Mouse (Mus musculus) heart, postnatal 0 days (tissue): ENCODE measurements at regions not wholly inside any gene's neighbourhood (a gene's known extent, or its start where the extent isn't known, plus 50 kb on each side); places are given as distances from the start of the nearest gene placed in this dataset.

Source experiments
- ATAC-seq: fragments of 200-750 bp; cut with Nextera tagmentation; 2 replicates; pipeline ENCODE4 v1.8.0; 2017; ENCODE audit warnings: low read depth, moderate number of reproducible peaks, moderate library complexity; ENCODE audit not compliant: insufficient read depth
- DNase-seq: peaks from one replicate; pipeline ENCODE4 v3.0.0-alpha.2; 2016; ENCODE audit warnings: low spot score
- H3K27ac ChIP-seq: fragments of 300-500 bp; sonication (generic); 2 replicates; pipeline ENCODE4 v1.5.1; 2014; ENCODE audit warnings: low read depth, mild to moderate bottlenecking
- H3K27me3 ChIP-seq: fragments of 300-500 bp; sonication (generic); 2 replicates; pipeline ENCODE4 v1.6.1; 2014; ENCODE audit warnings: low read length, mixed read lengths; ENCODE audit not compliant: control insufficient read depth, insufficient read depth
- H3K36me3 ChIP-seq: fragments of 300-500 bp; sonication (generic); replicated peaks from 2 replicates; pipeline ENCODE4 v1.6.1; 2014; ENCODE audit warnings: low read length, mixed read lengths; ENCODE audit not compliant: control insufficient read depth, insufficient read depth
- H3K4me1 ChIP-seq: fragments of 300-500 bp; sonication (generic); 2 replicates; pipeline ENCODE4 v1.6.1; 2014; ENCODE audit warnings: antibody characterized with exemption; ENCODE audit not compliant: control insufficient read depth, insufficient read depth
- H3K4me2 ChIP-seq: fragments of 300-500 bp; sonication (generic); 2 replicates; pipeline ENCODE4 v1.6.1; 2014; ENCODE audit warnings: low read depth, mild to moderate bottlenecking, low read length, moderate library complexity
- H3K4me3 ChIP-seq: fragments of 300-500 bp; sonication (generic); 2 replicates; pipeline ENCODE4 v1.5.1; 2014; ENCODE audit warnings: low read depth, low read length
- H3K9ac ChIP-seq: fragments of 300-500 bp; sonication (generic); replicated peaks from 2 replicates; pipeline ENCODE4 v1.6.1; 2014; ENCODE audit warnings: low read depth, low read length, mixed read lengths
- H3K9me3 ChIP-seq: fragments of 300-500 bp; sonication (generic); replicated peaks from 2 replicates; pipeline ENCODE4 v1.6.1; 2016; ENCODE audit warnings: low read length; ENCODE audit not compliant: control insufficient read depth
- CTCF ChIP-seq: IDR thresholded peaks from 2 replicates; pipeline ENCODE4 v1.5.1; 2016; ENCODE audit warnings: antibody characterized with exemption, control low read depth, low read depth
- EP300 ChIP-seq: IDR thresholded peaks from 2 replicates; pipeline ENCODE4 v1.6.1; 2016; ENCODE audit warnings: antibody characterized with exemption, low read depth
- WGBS: fragments of 180-500 bp; shearing (Covaris S2); extraction: QIAGEN DNeasy Blood & Tissue Kit; methylation state at CpG from one replicate; pipeline ENCODE4 v1.1.7; 2014; 5-methylcytosine and 5-hydroxymethylcytosine counted together

DNA sequence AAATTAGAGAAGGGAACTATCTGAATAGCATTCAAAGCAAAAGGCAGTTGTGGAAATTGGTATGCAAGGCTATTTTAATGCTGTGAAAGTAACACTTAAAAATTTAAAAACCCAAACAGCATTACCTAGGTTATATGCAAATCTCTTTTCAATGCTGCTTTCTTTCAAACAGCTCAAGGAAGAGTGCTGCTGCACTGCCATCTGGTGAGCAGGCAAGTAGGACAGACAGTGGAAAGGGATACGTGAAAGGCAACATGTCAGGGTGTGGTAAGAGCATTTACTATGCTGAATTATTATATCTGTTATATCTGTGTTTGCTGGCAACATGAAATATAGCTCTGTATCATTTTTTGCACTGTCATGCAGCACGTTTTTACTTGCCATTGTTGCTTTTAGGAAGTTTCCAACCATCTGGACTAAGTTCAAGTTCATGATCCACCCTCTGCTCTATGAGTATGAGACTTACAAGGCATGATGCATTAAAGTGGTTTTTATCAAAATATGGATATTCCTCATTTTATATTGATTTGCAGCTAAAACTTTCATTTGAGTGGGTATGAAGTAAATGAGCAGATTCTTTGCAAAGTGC is 1223.0 kb downstream of the Dnajb9 start:
- no peaks in the 10 kb centered on the region for H3K27me3 ChIP-seq
- H3K9me3 ChIP-seq = no peaks in the 10 kb centered on the region
- 26% methylated on average over 2 of the region's 2 CpGs for WGBS
- no peak for ATAC-seq
- no peak overlapping the region for H3K4me3 ChIP-seq
- TF ChIP-seq CTCF (0 out of 2 replicates have a peak, but pooled peaks have one; percentile 2), EP300 (no peak)
- H3K4me2 ChIP-seq = no peak overlapping the region
- H3K27ac ChIP-seq = no peak overlapping the region
- H3K36me3 ChIP-seq = no peaks in the 10 kb centered on the region
- H3K9ac ChIP-seq = no peak overlapping the region
- no peaks in the 10 kb centered on the region for H3K4me1 ChIP-seq
- DNase-seq = no peak

DNA sequence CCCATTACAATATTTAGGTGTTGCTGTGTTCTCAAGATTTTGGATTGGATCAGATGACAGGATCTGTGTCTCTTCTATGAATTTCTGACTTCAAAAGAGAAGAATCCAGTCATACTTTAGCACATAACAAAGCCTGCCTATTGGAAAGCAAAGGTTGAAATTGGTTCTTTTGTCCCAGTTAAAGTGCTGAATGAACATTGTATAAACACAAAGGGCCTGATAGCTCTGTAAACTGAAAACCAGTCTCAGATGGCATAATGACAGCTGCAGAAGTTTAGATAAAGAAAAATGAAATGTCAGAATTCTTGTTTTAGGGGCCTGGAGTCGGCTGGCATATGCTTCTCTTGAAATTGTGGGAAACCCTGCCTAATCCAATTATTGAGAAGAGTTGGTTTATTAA is 1223.6 kb downstream of the Dnajb9 start:
- no peak for TF ChIP-seq EP300
- no peak for TF ChIP-seq CTCF
- WGBS = 46% methylated on average over 1 of the region's 1 CpGs
- Histone ChIP-seq H3K4me2 (no peak overlapping the region), H3K4me3 (no peak overlapping the region), H3K4me1 (no peaks in the 10 kb centered on the region), H3K36me3 (no peaks in the 10 kb centered on the region), H3K9me3 (no peaks in the 10 kb centered on the region), H3K9ac (no peak overlapping the region), H3K27me3 (no peaks in the 10 kb centered on the region), H3K27ac (no peak overlapping the region)
- ATAC-seq (no peak), DNase-seq (no peak)

DNA sequence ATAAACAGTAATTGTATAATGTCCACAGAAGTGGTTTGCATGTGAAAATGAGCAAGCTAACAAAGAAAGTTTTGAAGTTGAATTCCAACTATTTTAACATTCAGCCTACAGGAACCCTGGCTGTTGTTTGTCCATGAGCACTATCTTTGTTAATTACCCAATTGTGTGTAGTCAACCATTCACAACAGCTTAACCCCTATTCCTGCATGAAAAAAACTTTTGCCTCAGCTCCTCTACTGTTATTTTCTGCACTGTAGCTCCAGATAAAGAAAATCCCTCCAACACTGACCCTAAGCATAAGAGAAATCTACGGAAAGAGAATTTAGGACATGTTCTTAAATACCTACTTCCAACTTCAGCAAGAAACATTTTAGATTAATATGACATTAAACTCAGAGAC is 1224.0 kb downstream of the Dnajb9 start:
- Histone ChIP-seq H3K27me3 (no peaks in the 10 kb centered on the region), H3K27ac (no peak overlapping the region), H3K9me3 (no peaks in the 10 kb centered on the region), H3K4me1 (no peaks in the 10 kb centered on the region), H3K36me3 (no peaks in the 10 kb centered on the region), H3K4me2 (no peak overlapping the region), H3K4me3 (no peak overlapping the region), H3K9ac (no peak overlapping the region)
- ATAC-seq (no peak), DNase-seq (no peak)
- WGBS = 63% methylated on average over 1 of the region's 1 CpGs
- TF ChIP-seq CTCF (no peak), EP300 (no peak)

DNA sequence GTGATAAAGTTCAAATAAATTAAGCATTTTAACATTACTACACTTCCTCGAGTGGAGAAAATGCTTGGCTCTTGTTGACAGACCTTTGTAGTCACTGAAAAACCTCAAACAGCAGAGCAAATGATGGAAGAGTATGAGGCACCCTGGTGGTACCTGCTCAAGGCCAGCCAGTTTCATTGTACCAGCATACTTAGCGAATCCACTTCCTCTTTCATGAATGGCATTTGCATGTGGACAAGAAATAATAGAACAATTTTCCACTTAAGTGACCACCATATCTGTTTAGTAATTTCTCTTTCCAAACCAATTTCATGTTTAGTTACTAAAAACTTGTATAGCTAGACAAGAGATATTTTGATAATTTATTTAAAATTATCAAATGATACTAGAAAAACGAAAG is 1231.3 kb downstream of the Dnajb9 start:
- no peak for DNase-seq
- 64% methylated on average over 3 of the region's 3 CpGs for WGBS
- Histone ChIP-seq H3K9me3 (no peaks in the 10 kb centered on the region), H3K4me3 (no peak overlapping the region), H3K36me3 (no peaks in the 10 kb centered on the region), H3K27ac (no peak overlapping the region), H3K4me2 (no peak overlapping the region), H3K4me1 (no peaks in the 10 kb centered on the region), H3K27me3 (no peaks in the 10 kb centered on the region), H3K9ac (no peak overlapping the region)
- no peak for ATAC-seq
- TF ChIP-seq CTCF (no peak), EP300 (no peak)

DNA sequence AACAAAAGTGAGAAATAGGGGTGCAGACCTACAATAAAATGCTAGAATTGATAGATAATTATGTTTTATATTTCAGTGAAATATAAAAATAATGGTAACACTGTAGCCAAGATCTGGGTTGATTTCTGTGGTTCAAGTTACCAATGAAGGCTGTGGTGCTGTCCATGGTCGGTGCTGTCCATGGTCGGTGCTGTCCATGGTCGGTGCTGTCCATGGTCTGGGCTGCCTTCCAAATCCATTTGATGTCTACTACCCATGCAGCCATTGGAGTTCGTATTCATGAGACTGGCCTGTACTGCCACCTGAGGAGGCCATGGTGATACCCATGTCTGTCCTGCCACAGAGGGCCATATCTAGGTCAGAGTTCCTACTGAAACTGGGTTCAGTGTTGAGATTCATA is 1237.4 kb downstream of the Dnajb9 start:
- Histone ChIP-seq H3K4me3 (no peak overlapping the region), H3K4me1 (no peaks in the 10 kb centered on the region), H3K27me3 (no peaks in the 10 kb centered on the region), H3K27ac (no peak overlapping the region), H3K4me2 (no peak overlapping the region), H3K9me3 (no peaks in the 10 kb centered on the region), H3K36me3 (no peaks in the 10 kb centered on the region), H3K9ac (no peak overlapping the region)
- 63% methylated on average over 4 of the region's 4 CpGs for WGBS
- TF ChIP-seq EP300 = no peak
- no peak for TF ChIP-seq CTCF
- ATAC-seq (no peak), DNase-seq (no peak)

DNA sequence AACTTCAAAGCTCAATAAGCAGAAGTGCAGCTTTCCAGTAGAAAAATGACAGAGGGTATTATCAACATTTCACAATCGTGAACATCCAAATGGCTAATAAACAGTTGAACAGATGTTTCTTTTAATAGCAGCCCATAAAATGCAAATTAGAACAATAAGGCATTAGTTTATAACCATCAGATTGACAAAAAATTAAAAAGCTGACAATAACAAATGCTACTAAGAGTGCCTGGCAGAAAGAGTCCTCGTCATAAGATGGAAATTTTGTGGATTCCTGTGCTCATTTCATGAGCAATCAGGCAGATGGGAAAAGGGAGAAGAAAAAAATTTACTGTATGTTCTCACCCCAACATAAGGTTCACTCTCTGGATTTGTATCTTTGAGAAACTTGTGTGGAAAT is 1248.6 kb downstream of the Dnajb9 start:
- Histone ChIP-seq H3K27ac (no peak overlapping the region), H3K9ac (no peak overlapping the region), H3K4me3 (no peak overlapping the region), H3K4me2 (no peak overlapping the region), H3K9me3 (no peaks in the 10 kb centered on the region), H3K27me3 (no peaks in the 10 kb centered on the region), H3K4me1 (no peaks in the 10 kb centered on the region), H3K36me3 (no peaks in the 10 kb centered on the region)
- TF ChIP-seq CTCF = no peak
- TF ChIP-seq EP300 = no peak
- DNase-seq (no peak), ATAC-seq (no peak)
- 60% methylated on average over 2 of the region's 2 CpGs for WGBS
